Mouse (Mus musculus) myocyte (in vitro differentiated cells): Measurements from ENCODE around the gene P2ry2.

ENCODE experiments used
- MYOG ChIP-seq, 3 experiments: IDR thresholded peaks; one replicate each; pipeline ENCODE4 v1.6.1; 2011; ENCODE audit warnings: control low read depth in 2 of 3, low read depth in 2 of 3, mild to moderate bottlenecking in 2 of 3; ENCODE audit not compliant: insufficient read length in 2 of 3, control insufficient read depth in 1 of 3, insufficient read depth in 1 of 3
- TCF12 ChIP-seq: IDR thresholded peaks from one replicate; pipeline ENCODE4 v1.6.1; 2011; ENCODE audit warnings: mild to moderate bottlenecking, control low read depth; ENCODE audit not compliant: poor library complexity, insufficient read depth, severe bottlenecking
- USF1 ChIP-seq: IDR thresholded peaks from one replicate; pipeline ENCODE4 v1.6.1; 2011; ENCODE audit warnings: low read depth, mild to moderate bottlenecking, control low read depth, moderate library complexity

DNA sequence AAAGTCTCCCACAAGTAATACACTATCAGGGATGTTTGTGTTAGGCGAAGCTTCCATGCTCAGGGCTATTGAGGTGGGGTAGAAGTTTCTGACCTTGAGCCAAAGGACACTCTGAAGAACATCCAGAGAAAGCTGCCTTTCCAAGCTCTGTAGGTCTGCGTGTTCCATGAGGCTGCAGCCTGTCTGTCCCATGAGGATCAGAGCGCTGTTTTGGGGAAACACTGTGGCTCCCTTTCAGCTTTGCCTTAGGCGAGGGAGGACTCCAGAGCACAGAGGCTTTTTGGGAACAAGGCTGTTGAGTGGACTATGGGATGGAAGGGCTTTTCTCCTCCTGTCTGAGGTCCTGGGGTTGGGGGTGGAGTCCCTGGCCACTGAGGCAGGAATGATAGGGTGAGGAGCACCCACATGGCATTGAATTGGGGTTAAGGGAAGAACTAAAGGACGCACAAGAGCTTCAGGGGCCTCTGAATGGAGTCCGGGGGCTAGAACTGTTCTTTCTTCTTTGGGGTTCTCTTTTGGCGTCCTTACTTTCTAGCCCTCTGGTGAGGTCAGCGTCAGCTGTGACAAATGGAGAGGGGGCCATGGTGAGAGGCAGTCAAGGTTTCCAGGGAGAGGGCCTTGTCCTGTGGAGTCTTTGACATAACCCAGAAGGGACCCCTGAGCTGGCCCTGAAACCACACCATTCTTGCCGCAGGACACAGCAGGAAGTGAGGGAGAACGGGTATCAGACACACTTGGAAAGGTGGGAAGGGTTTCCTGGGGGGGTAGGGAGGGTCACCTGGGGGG, 43.6 kb downstream of the P2ry2 start:
- TF ChIP-seq USF1 (no peak), TCF12 (no peak), MYOG (IDR thresholded peaks at IDR 0.05; ENCODE audit: control insufficient read depth in 1 of 3, insufficient read depth in 1 of 3, insufficient read length in 2 of 3, low read depth in 2 of 3) (no peak)
